Mouse (Mus musculus) heart, postnatal 14 days (tissue): ENCODE measurements around the gene Tmod2. TPM values are rescaled to one million over a fixed set of nuclear protein-coding genes. Genes with fewer than 3 reads are reported as not detected.
A peak's percentile ranks its signal among the peaks of the same experiment; 100 is the strongest.
"Not testable (repeated sequence)": the region's sequence is repeated elsewhere in the genome, so short reads cannot be mapped to it uniquely, and the experiment has no call there.

Experiments used
- DNase-seq, 2 experiments: peaks; one replicate each; pipeline ENCODE4 v3.0.0; 2021 to 2022
- intact Hi-C: fragments of 180-260 bp; cut with DNase I; formaldehyde crosslinking; loops from one replicate; pipeline ENCODE4 v1.15.1; 2025
- total RNA-seq, 2 experiments: library from RNA; stranded (reverse); gene quantifications; 2 replicates each; pipeline ENCODE4 v1.2.3; 2021

Gene Tmod2
- total RNA-seq, 2 experiments from 2014 or later = 4.6 to 5.0 TPM

GRCm38 (mm10) chr9:75558812-75559511 is 52.2 kb downstream of the Tmod2 start:
- intact Hi-C loops = loop anchor here (2.0 kb wide), 1 partner anchor 36 kb away; no protein-coding TSS in a partner anchor
- peak; percentile 51 to 62 for DNase-seq

GRCm38 (mm10) chr9:75558360-75558759 is 52.8 kb downstream of the Tmod2 start:
- intact Hi-C loops = loop anchor here (2.0 kb wide), 1 partner anchor 36 kb away; no protein-coding TSS in a partner anchor
- DNase-seq = no peak

GRCm38 (mm10) chr9:75553719-75554118 is 57.4 kb downstream of the Tmod2 start:
- DNase-seq = no peak
- intact Hi-C loops = no loop called here

GRCm38 (mm10) chr9:75551342-75551741 is 59.8 kb downstream of the Tmod2 start:
- DNase-seq = no peak
- intact Hi-C loops = no loop called here

- DNase-seq = no peak
- intact Hi-C loops = no loop called here
These were observed 62.1 kb downstream of the Tmod2 start for GRCm38 (mm10) chr9:75549010-75549409.

GRCm38 (mm10) chr9:75546885-75547553 is 64.1 kb downstream of the Tmod2 start:
- intact Hi-C loops = no loop called here
- DNase-seq = peak; percentile 94 to 95

- DNase-seq = no peak
- intact Hi-C loops = no loop called here
These were observed 65.6 kb downstream of the Tmod2 start for GRCm38 (mm10) chr9:75545514-75545913.

- intact Hi-C loops = no loop called here
- DNase-seq = peak in 1 of 2 experiments; percentile 22
These were observed 69.6 kb downstream of the Tmod2 start for GRCm38 (mm10) chr9:75541497-75541896.

- intact Hi-C loops = no loop called here
These were observed 74.7 kb downstream of the Tmod2 start for GRCm38 (mm10) chr9:75536422-75536821.

GRCm38 (mm10) chr9:75534431-75534962 is 76.6 kb downstream of the Tmod2 start:
- no peak for DNase-seq
- intact Hi-C loops = no loop called here

More at GRCm38 (mm10) chr9:75536422-75536821, 74.7 kb downstream of the Tmod2 start:
- no peak for DNase-seq

- not testable (repeated sequence) for DNase-seq
These were observed 78.1 kb downstream of the Tmod2 start for GRCm38 (mm10) chr9:75532989-75533388.

GRCm38 (mm10) chr9:75532461-75532860 is 78.7 kb downstream of the Tmod2 start:
- DNase-seq = no peak
- intact Hi-C loops = no loop called here

More at GRCm38 (mm10) chr9:75532989-75533388, 78.1 kb downstream of the Tmod2 start:
- intact Hi-C loops = not testable (repeated sequence)

- intact Hi-C loops = no loop called here
- DNase-seq = no peak
These were observed 81.8 kb downstream of the Tmod2 start for GRCm38 (mm10) chr9:75529358-75529757.

GRCm38 (mm10) chr9:75528096-75528495 is 83.0 kb downstream of the Tmod2 start:
- intact Hi-C loops = no loop called here

GRCm38 (mm10) chr9:75527368-75528059 is 83.6 kb downstream of the Tmod2 start:
- DNase-seq = peak; percentile 55 to 70

More at GRCm38 (mm10) chr9:75528096-75528495, 83.0 kb downstream of the Tmod2 start:
- DNase-seq = no peak

GRCm38 (mm10) chr9:75523646-75524045 is 87.5 kb downstream of the Tmod2 start:
- intact Hi-C loops = loop anchor here (2.0 kb wide), 1 partner anchor 35 kb away; the partner anchor contains the start of gene Tmod3
- peak; percentile 29 to 35 for DNase-seq

More at GRCm38 (mm10) chr9:75527368-75528059, 83.6 kb downstream of the Tmod2 start:
- intact Hi-C loops = no loop called here

- intact Hi-C loops = loop anchor here (2.0 kb wide), 1 partner anchor 37 kb away; the partner anchor contains the start of gene Tmod3
- DNase-seq = no peak
These were observed 88.9 kb downstream of the Tmod2 start for GRCm38 (mm10) chr9:75522217-75522616.

- intact Hi-C loops = loop anchor here (2.0 kb wide), 2 partner anchors 37 to 61 kb away; partner anchors contain the start of gene Tmod3
- peak; percentile 60 to 67 for DNase-seq
These were observed 89.3 kb downstream of the Tmod2 start for GRCm38 (mm10) chr9:75521788-75522187.

GRCm38 (mm10) chr9:75520940-75521339 is 90.2 kb downstream of the Tmod2 start:
- DNase-seq = no peak
- intact Hi-C loops = loop anchor here (2.0 kb wide), 1 partner anchor 62 kb away; no protein-coding TSS in a partner anchor

- DNase-seq = no peak
- intact Hi-C loops = loop anchor here (10.0 kb wide), 1 partner anchor 233 kb away; no protein-coding TSS in a partner anchor
These were observed 93.4 kb downstream of the Tmod2 start for GRCm38 (mm10) chr9:75517751-75518150.
